Mouse (Mus musculus) ovary, adult 18-20 months (tissue): ENCODE data around the gene Gpat3.

Experiments
- DNase-seq: peaks from one replicate; pipeline ENCODE4 v3.0.0; 2022; ENCODE audit warnings: low spot score, mixed read lengths

Gpat3 gene

DNA sequence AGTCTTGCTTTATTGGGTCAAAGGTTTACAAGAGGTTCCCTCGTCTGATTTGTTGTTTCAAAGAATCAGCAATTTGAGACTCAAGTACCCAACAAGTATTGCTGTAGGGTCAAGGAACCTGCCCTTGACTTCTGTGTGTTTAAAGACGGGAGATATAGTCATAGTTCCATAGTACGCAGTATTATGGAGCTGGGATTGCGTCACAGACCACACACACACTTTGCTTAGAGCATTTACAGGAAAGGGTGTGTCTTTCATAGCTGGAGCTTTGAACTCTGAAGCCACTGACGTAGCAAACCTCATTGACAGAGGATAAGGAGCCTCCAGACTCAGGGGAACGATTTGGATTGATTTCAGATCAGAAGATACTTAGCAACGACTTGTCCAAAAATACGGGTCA, 70.9 kb downstream of the Gpat3 start:
- DNase-seq, result no peak

DNA sequence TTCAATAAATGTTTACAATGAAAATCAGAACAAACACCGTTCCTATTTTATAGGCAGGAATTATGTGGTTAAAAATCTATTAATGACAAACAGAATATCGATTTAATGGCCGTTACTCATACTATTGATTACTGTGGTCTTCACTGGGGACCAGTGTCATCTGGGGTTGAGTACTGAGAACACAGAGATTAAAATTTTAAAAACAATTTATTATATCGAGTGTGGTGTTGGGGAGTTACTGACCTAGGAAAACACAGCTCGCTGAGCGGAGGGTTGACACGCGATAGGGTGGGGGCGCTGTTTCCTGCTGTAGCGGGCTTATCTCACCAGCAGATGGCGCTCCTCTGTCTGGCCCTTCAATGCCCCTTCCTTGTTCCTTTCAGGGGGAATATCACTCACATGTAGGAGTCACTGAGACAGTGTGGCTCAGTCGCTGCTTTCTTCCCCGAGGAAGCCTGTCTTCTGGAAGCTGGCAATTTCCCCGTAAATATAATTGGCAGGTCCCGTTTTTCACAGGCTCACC, 71.8 kb downstream of the Gpat3 start:
- DNase-seq, result no peak

DNA sequence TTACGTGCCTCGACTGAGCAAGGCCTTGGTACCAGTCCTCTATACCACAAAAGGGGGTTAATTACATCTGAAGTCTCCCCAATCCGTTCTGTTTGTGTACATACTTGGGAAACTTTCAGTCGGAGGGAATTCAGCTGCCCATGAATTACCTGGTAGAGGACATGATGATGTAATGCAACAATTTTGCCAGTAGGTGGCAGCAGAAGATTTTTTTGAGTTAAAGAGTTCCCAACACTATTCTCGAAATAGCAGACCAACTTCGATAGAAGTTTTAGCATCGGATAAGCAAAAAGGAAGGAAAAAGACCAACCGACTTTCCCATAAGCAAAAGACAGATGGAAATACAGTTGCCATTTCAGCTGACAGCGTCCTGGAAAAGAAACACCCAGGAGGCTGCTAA, 73.6 kb downstream of the Gpat3 start:
- DNase-seq, result no peak

DNA sequence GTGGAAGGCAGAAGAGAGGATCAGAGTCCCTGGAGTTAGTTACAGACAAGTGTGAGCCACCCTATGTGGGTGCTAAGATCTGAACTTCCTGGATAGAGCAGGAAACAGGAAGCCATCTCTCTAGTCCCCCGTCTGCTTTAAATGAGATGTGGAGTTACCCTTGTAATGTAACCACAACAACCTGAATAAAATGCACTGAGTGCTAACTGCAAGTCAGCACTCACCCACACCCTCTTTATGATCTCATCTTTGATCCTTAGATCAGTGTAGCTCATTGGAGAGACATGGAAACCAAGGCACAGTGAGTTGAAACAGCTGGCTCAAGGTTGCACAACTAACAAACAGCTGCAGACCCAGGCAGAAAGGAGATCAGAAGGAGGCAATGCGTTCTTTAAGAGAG, 84.2 kb downstream of the Gpat3 start:
- no peak for DNase-seq

DNA sequence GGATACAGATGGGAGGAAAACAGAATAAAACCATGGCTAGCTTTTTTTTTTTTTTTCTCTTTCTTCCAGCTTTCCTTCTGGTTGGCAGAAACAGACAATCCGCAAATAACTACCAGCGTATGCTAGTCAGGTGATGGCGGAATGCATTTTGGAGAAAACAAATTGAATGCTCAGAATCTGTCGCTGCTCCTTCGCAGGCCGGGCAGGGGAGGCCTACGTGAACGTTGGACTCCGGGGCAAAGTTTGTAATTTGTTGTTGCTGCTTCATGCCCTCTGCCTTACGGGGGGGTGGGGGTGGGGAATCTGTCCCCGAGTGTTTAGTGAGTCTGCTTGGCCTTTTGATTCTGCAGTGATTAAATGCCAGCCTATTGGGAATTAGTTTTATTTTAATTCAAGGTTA, 98.2 kb downstream of the Gpat3 start:
- no peak for DNase-seq

DNA sequence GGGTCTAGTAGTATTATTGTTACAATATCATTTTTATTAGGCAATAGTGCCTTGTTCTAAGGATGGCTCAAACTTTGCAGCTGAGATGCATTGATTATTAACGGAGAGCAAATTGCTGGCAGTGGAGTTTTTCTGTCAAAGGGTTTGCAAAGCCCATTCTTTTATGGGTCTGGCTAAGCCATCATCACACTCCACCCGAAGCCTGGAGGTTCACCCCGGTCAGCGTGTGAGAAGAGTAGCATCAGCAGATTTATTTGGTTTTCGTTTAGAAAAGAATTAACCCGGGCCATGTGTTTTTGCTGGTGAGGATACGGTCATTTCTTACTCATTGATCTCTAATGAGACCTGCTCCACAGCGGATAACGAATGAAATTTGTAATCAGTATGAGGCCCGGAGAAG, 99.8 kb downstream of the Gpat3 start:
- no peak for DNase-seq
